Mouse (Mus musculus): ENCODE results near the gene Rab3a. TPM values are rescaled to one million over a fixed set of nuclear protein-coding genes. Genes with fewer than 3 reads are reported as not detected.

The Rab3a gene
- polyA plus RNA-seq (2015; fragmentation: Nextera tagmentation; extraction: Ambion mirVana) = 352 and 355 TPM in 2 replicates

DNA sequence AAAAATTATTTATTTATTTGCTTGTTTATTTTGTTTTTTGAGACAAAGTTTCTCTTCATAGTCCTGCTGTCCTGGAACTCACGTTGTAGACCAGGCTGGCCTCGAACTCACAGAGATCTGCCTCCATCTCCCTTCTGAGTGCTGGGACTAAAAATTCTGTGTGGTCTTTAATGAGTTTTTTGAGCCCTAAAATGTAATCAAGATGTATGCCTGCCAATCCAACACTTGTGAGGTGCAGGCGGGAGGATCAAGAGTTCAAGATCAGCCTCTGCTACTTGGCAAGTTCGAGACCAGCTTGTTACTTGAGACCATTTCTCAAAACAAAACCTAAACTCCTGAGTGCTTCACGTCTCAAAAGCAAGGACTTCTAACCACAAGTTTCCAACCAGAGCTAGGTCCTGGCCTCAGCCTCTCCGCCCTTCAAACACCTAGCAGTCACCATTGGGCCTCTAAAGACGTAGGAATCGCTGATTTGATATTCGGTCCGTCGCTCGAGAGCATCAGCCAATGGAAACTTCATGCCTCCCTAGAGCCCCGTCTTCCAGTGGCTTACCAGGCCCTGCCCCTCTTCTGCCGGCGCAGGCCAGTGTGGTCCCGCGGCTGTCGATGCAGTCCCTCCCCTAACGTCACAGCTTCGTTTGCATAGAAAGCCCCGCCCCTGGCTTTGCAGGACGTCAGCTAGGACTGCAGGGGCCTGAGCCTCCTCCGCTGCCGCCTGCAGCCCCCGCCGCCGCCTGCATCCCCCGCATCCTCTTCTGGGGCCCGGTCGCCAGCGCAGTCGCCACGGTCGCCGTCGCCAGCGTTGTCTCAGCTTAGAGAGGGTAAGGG, at the start of gene Rab3a:
Gene Rab3a, plus strand, starts transcription at position 637 of the 828 bp plus-strand sequence.
- Histone ChIP-seq H3K27ac (peak within 1 kb of the TSS; percentile 96), H3K4me3 (peak within 1 kb of the TSS; percentile 76), H3K4me2 (peak within 1 kb of the TSS; percentile 88), H3K27me3 (peaks cover 6% of the 10 kb centered on the region), H3K36me3 (peaks cover 32% of the 10 kb centered on the region), H3K9ac (peak within 1 kb of the TSS; percentile 93), H3K4me1 (replicated peaks) (peaks cover 52% of the 10 kb centered on the region), H3K9me3 (no peaks in the 10 kb centered on the region)
- peak; percentile 96 for ATAC-seq (ENCODE audit: low FRiP score)
- 8% methylated on average over 37 of the region's 37 CpGs for WGBS

DNA sequence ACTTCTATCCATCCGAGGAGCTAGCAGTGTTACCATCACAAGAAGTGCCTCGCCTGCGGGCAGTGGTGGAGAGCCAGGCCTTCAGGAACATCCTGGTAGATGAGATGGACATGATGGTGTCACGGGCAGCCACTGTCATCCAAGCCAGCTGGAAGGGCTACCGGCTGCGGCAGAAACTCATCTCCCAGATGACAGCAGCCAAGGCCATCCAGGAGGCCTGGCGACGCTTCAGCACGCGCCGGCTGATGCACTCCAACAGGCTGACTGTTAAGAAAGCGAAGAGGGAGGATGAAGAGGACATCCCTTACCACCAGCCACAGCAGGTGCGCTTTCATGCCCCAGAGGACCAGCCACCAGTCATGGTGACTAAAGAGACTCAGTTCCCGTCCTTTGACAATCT, 46.2 kb upstream of the Rab3a start:
- Histone ChIP-seq H3K4me1 (replicated peaks) (peaks cover 11% of the 10 kb centered on the region), H3K27ac (no peak overlapping the region), H3K9ac (no peak overlapping the region), H3K36me3 (peaks cover 10% of the 10 kb centered on the region; the same call in 1 of the 2 replicates), H3K4me3 (no peak overlapping the region), H3K9me3 (no peaks in the 10 kb centered on the region), H3K4me2 (no peak overlapping the region), H3K27me3 (no peaks in the 10 kb centered on the region)
- WGBS = 89% methylated on average over 14 of the region's 14 CpGs
- ATAC-seq (ENCODE audit: low FRiP score) = no peak

- WGBS = 93% methylated on average over 9 of the region's 9 CpGs
- no peak for ATAC-seq (ENCODE audit: low FRiP score)
- no peaks in the 10 kb centered on the region for H3K27me3 ChIP-seq
- no peaks in the 10 kb centered on the region for H3K9me3 ChIP-seq
- no peak overlapping the region; the same call in 1 of the 2 replicates for H3K9ac ChIP-seq
- peaks cover 10% of the 10 kb centered on the region; the same call in 1 of the 2 replicates for H3K36me3 ChIP-seq
- H3K27ac ChIP-seq = no peak overlapping the region
- H3K4me1 ChIP-seq (replicated peaks) = no peaks in the 10 kb centered on the region
- H3K4me2 ChIP-seq = no peak overlapping the region
- no peak overlapping the region for H3K4me3 ChIP-seq
Measured at GRCm38 (mm10) chr8:70709794-70710193, 44.7 kb upstream of the Rab3a start.

DNA sequence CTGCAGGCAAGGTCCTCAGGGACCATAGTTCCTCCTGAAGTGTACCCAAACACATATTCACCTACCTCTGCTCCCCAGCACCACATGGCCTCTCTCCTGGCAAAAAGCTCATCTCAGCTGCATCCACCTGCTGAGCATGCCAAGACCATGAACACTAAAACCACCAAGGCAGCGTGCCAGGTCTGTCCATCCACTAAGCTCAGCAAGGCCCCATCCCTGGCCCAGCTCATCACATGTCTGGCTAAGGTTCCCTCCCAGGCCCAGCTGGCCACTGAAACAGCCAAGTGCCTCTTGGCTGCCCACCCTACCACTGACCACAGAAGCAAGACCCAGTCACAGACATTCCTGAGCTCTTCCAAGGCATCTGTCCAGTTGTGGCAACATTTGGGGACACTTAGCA, 44.2 kb upstream of the Rab3a start:
- ATAC-seq (ENCODE audit: low FRiP score) = no peak
- Histone ChIP-seq H3K4me3 (no peak overlapping the region), H3K36me3 (peaks cover 10% of the 10 kb centered on the region; the same call in 1 of the 2 replicates), H3K9me3 (no peaks in the 10 kb centered on the region), H3K4me2 (no peak overlapping the region), H3K4me1 (replicated peaks) (no peaks in the 10 kb centered on the region), H3K27ac (no peak overlapping the region), H3K9ac (no peak overlapping the region; the same call in 1 of the 2 replicates), H3K27me3 (no peaks in the 10 kb centered on the region)
- 88% methylated on average over 1 of the region's 1 CpGs for WGBS

GRCm38 (mm10) chr8:70711041-70711440, 43.4 kb upstream of the Rab3a start:
- Histone ChIP-seq H3K4me3 (no peak overlapping the region), H3K9me3 (no peaks in the 10 kb centered on the region), H3K4me2 (no peak overlapping the region), H3K27ac (no peak overlapping the region), H3K9ac (no peak overlapping the region), H3K36me3 (peaks cover 10% of the 10 kb centered on the region; the same call in 1 of the 2 replicates), H3K4me1 (replicated peaks) (no peaks in the 10 kb centered on the region), H3K27me3 (no peaks in the 10 kb centered on the region)
- no peak for ATAC-seq (ENCODE audit: low FRiP score)
- WGBS = 86% methylated on average over 11 of the region's 11 CpGs

DNA sequence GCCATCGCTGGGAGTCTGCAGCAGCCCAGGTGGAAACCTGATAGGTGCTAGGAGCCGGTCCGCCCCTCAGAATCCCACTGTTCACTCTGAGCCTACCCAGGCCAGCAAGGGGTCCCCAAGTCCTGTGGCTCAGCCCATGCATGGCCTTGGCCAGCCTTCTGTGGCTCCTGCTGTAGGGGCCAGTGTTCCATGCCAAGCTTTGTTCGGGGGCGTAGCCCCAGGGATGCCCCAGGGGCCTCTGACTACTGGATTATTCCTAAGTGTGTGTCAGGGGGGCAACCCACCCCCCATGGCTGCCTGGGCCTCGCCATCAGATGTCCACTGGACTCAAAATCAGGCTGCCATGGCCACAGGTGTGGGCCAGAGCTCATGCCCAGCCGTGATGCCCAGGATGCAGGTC, 40.5 kb upstream of the Rab3a start:
- Histone ChIP-seq H3K4me3 (no peak overlapping the region), H3K9ac (no peak overlapping the region), H3K36me3 (peaks cover 3% of the 10 kb centered on the region; the same call in 1 of the 2 replicates), H3K4me2 (no peak overlapping the region), H3K27ac (no peak overlapping the region), H3K4me1 (replicated peaks) (0 out of 2 replicates have a peak, but pooled peaks cover 3% of the 10 kb centered on the region), H3K9me3 (no peaks in the 10 kb centered on the region), H3K27me3 (peaks cover 16% of the 10 kb centered on the region; the same call in 1 of the 2 replicates)
- WGBS = 83% methylated on average over 7 of the region's 7 CpGs
- no peak for ATAC-seq (ENCODE audit: low FRiP score)

- Histone ChIP-seq H3K9ac (no peak overlapping the region), H3K9me3 (no peaks in the 10 kb centered on the region), H3K4me2 (no peak overlapping the region), H3K27me3 (peaks cover 22% of the 10 kb centered on the region; the same call in 1 of the 2 replicates), H3K4me3 (no peak overlapping the region), H3K36me3 (no peaks in the 10 kb centered on the region), H3K27ac (no peak overlapping the region), H3K4me1 (replicated peaks) (0 out of 2 replicates have a peak, but pooled peaks cover 3% of the 10 kb centered on the region)
- ATAC-seq (ENCODE audit: low FRiP score) = no peak
- 69% methylated on average over 2 of the region's 2 CpGs for WGBS
Measured at GRCm38 (mm10) chr8:70715086-70715485, 39.4 kb upstream of the Rab3a start.

DNA sequence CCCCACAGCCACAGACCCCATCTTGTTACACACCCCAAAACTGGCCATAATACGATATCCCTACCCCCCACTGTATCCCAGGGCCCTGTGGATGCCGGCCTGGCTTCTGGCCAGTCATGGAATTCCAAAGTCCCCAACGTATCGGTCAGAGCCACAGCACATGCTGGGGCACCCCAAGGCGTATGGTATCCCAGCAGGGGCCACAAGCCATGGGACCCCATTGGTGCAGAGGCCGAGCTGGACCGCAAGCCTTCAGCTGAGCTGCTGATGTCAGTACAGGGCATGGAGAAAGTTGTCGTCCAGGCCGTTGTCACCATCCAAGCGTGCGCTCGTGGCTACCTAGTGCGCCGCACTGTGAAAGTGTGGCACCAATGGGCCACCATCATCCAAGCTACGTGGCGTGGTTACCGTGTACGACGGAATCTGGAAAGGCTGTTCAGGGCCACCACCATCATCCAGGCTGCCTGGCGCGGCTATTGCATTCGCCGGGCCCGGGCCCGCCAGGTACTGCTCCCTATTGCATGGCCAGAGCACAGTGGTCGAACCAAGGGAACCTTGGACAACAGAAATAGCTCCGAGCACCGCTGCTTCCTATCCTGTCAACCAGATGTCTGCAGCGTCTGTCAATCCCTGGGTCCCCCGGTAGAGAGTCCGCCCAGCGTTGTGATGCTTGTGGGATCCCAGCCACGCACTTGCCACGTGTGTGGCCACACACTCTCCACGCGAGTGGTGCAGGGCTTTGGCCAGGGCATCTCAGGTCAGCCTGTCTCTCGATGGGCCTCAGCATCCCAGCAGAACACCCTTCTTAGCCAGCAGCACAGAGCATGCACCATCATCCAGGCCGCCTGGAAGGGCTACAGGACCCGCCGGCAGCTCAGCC, 37.7 kb upstream of the Rab3a start:
- no peaks in the 10 kb centered on the region for H3K36me3 ChIP-seq
- ATAC-seq (ENCODE audit: low FRiP score) = no peak
- no peak overlapping the region for H3K4me2 ChIP-seq
- H3K27me3 ChIP-seq = peaks cover 24% of the 10 kb centered on the region; the same call in 1 of the 2 replicates
- H3K9me3 ChIP-seq = no peaks in the 10 kb centered on the region
- H3K4me1 ChIP-seq (replicated peaks) = 0 out of 2 replicates have a peak, but pooled peaks cover 3% of the 10 kb centered on the region
- H3K27ac ChIP-seq = no peak overlapping the region
- no peak overlapping the region for H3K4me3 ChIP-seq
- WGBS = 85% methylated on average over 40 of the region's 40 CpGs
- no peak overlapping the region for H3K9ac ChIP-seq

- 0 out of 2 replicates have a peak, but pooled peaks cover 3% of the 10 kb centered on the region for H3K4me1 ChIP-seq (replicated peaks)
- 0 out of 2 replicates have a peak within 1 kb of the TSS, but pooled peaks have one; percentile 46 for H3K9ac ChIP-seq
- no peak for ATAC-seq (ENCODE audit: low FRiP score)
- H3K4me3 ChIP-seq = no peak within 1 kb of the TSS
- peak within 1 kb of the TSS; percentile 29; the same call in 1 of the 2 replicates for H3K4me2 ChIP-seq
- H3K27me3 ChIP-seq = peaks cover 24% of the 10 kb centered on the region; the same call in 1 of the 2 replicates
- H3K9me3 ChIP-seq = no peaks in the 10 kb centered on the region
- H3K27ac ChIP-seq = no peak within 1 kb of the TSS
- 2% methylated on average over 19 of the region's 19 CpGs for WGBS
- no peaks in the 10 kb centered on the region for H3K36me3 ChIP-seq
Measured at GRCm38 (mm10) chr8:70718297-70718696, 36.2 kb upstream of the Rab3a start, which contains the start of gene Gm3336. Gene Gm3336 (plus strand): TSS chr8:70718543.

DNA sequence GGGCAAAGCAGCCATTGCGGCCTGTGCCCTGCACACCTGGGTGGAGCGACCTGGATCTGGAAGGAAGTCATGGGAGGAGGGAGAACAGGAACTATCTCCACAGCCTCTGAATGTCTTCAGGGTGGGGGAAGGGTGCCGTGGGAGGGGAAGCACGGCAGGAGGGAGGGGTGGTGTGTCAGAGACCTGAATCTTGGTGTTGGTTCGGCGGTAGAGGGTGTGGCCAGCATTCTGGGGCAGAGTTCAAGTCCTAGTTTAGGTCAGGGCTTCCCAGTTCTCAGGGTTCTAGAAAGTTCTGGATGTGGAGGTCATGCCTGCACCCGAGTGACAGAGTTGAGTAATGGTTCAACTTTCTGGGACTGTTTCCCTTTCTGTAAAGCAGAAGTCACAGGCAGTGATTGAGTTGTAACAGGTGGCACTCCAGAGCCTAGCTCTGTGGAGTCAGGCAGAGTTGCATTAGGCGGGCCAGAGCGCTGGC, 34.6 kb upstream of the Rab3a start:
- no peak overlapping the region for H3K9ac ChIP-seq
- peaks cover 24% of the 10 kb centered on the region; the same call in 1 of the 2 replicates for H3K27me3 ChIP-seq
- H3K36me3 ChIP-seq = no peaks in the 10 kb centered on the region
- ATAC-seq (ENCODE audit: low FRiP score) = no peak
- WGBS = 76% methylated on average over 9 of the region's 9 CpGs
- H3K9me3 ChIP-seq = no peaks in the 10 kb centered on the region
- no peak overlapping the region for H3K27ac ChIP-seq
- H3K4me3 ChIP-seq = no peak overlapping the region
- H3K4me1 ChIP-seq (replicated peaks) = 0 out of 2 replicates have a peak, but pooled peaks cover 3% of the 10 kb centered on the region
- no peak overlapping the region for H3K4me2 ChIP-seq

DNA sequence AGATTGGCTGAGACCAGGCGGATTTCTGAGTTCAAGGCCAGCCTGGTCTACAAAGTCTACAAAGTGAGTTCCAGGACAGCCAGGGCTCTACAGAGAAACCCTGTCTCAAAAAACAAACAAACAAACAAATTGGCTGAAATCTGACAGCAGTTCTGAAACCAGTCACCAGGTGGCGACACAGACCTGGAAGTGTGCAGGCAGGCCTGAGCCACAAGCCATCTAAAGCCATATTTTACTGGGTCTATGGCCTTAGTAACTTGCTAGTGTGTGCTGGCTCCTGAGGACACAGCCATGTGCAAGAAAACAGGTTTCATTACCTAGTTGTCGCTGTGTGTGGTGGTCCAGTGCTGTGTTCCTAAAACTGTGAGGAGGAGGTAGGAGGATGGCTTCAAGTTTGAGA, 33.7 kb upstream of the Rab3a start:
- Histone ChIP-seq H3K4me2 (no peak overlapping the region), H3K27me3 (peaks cover 26% of the 10 kb centered on the region; the same call in 1 of the 2 replicates), H3K9me3 (no peaks in the 10 kb centered on the region), H3K9ac (no peak overlapping the region), H3K27ac (no peak overlapping the region), H3K36me3 (no peaks in the 10 kb centered on the region), H3K4me3 (no peak overlapping the region), H3K4me1 (replicated peaks) (0 out of 2 replicates have a peak, but pooled peaks cover 3% of the 10 kb centered on the region)
- ATAC-seq (ENCODE audit: low FRiP score) = 0 out of 2 replicates have a peak, but pooled peaks have one; percentile 47
- WGBS = 9% methylated on average over 3 of the region's 3 CpGs
